Mouse (Mus musculus) olfactory bulb, adult 2 months (tissue): ENCODE measurements around the gene Ppp1r14b.

Source experiments
- CTCF ChIP-seq: fragments of 200-500 bp; IDR thresholded peaks from 2 replicates; pipeline ENCODE4 v1.5.1; 2012; ENCODE audit warnings: low read depth, mild to moderate bottlenecking, low read length, moderate library complexity; ENCODE audit not compliant: insufficient read depth
- POLR2A ChIP-seq: fragments of 200-500 bp; IDR thresholded peaks from 2 replicates; pipeline ENCODE4 v1.6.1; 2012; ENCODE audit warnings: mild to moderate bottlenecking, low read depth, low read length, moderate library complexity; ENCODE audit not compliant: insufficient read depth

GRCm38 (mm10) chr19:6977759-6978638 lies 3.2 kb downstream of the Ppp1r14b start:
- TF ChIP-seq POLR2A = no peak
- TF ChIP-seq CTCF = no peak
